Mouse (Mus musculus): ENCODE measurements around the gene Sox2. TPM values are rescaled to one million over a fixed set of nuclear protein-coding genes. Genes with fewer than 3 reads are reported as not detected.

The Sox2 gene
- polyA plus RNA-seq, 1 experiment from 2014 or later = 49.5 TPM

DNA sequence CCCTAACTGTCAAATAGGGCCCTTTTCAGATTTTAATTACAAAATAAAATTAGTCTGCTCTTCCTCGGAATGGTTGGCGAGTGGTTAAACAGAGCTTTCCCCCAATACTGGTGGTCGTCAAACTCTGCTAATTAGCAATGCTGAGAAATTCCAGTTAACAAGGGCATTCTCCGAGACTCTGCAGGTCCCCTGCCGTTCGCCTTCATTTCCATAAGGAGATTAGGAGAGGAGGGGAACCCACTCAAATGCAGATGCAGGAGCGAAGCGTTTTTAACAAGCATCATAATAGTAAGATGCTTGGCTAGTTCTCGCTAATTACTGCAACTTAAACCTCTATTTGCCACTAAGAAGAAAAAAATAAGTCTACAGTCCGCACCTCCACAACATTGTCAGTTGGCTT lies 4.0 kb upstream of the Sox2 start:
- under 1% methylated on average over 10 of the region's 10 CpGs for WGBS
- ATAC-seq (ENCODE audit: low FRiP score, low read depth) = no peak
- Histone ChIP-seq H3K27me3 (peaks cover 22% of the 10 kb centered on the region; the same call in 1 of the 2 replicates), H3K4me1 (peaks cover 63% of the 10 kb centered on the region), H3K27ac (replicated peaks) (peak overlapping the region; percentile 27), H3K9ac (replicated peaks) (no peak overlapping the region), H3K9me3 (no peaks in the 10 kb centered on the region), H3K4me2 (replicated peaks) (peak overlapping the region; percentile 39), H3K36me3 (no peaks in the 10 kb centered on the region), H3K4me3 (no peak overlapping the region)

DNA sequence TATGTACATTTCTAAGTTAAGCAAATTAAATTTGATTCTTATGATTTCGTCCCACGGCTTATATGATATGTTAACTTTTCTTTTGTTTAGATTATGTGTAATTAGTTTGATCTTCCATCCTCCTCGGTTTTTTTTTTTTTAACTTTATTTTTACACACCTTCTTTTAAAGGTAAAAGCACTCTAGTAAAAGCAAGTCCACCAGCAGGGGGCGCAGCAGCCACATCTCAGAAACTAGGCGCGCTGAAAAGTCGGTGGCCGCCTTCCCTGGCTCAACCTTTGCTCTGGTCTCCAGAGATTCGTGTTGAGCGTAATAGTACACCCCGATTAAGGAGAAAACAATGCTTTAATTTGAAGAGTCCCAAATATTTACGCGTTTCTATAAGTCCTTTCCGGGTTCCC lies 2.5 kb upstream of the Sox2 start:
- no peaks in the 10 kb centered on the region for H3K36me3 ChIP-seq
- ATAC-seq (ENCODE audit: low FRiP score, low read depth) = no peak
- H3K4me1 ChIP-seq = peaks cover 50% of the 10 kb centered on the region
- H3K27ac ChIP-seq (replicated peaks) = peak overlapping the region; percentile 97
- under 1% methylated on average over 14 of the region's 14 CpGs for WGBS
- no peaks in the 10 kb centered on the region for H3K9me3 ChIP-seq
- H3K27me3 ChIP-seq = peaks cover 14% of the 10 kb centered on the region; the same call in 1 of the 2 replicates
- peak overlapping the region; percentile 80 for H3K9ac ChIP-seq (replicated peaks)
- peak overlapping the region; percentile 76 for H3K4me3 ChIP-seq
- H3K4me2 ChIP-seq (replicated peaks) = peak overlapping the region; percentile 88

DNA sequence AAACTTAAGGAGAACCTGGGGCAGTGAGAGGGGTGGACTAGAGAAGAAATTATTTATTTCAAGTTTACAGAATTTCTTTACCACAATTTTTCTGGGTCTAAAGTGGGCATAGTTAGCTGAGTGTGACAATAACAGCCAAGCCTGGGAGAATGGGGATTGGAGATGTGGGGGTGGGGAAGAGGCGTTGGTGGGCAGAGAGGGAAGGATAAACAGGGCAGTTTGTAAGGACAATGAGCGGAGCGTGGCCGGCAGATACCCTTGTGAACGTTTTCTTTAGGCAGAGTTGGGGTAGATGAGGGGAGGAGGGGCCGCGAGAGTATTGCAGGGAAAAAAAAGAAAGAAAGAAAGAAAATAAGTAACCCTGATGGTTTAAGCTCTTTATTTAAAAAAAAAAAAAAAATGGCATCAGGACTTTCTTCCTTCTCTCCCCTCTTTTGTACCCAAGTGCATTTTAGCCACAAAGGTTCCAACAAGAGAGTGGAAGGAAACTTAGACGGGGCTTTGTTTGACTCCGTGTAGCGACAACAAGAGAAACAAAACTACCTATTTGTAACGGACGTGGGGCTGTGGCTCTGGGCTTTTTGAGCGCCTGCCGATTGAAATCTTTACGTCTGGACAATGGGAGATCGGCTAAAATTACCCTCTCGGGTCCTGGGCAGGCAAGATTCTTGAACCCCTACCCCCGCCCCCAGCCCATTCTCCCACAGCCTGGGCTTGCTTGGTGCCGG lies 1.9 kb upstream of the Sox2 start:
- Histone ChIP-seq H3K36me3 (no peaks in the 10 kb centered on the region), H3K4me1 (peaks cover 45% of the 10 kb centered on the region), H3K4me3 (peak overlapping the region; percentile 76), H3K27me3 (peaks cover 11% of the 10 kb centered on the region; the same call in 1 of the 2 replicates), H3K9me3 (no peaks in the 10 kb centered on the region), H3K4me2 (replicated peaks) (peak overlapping the region; percentile 88), H3K9ac (replicated peaks) (peak overlapping the region; percentile 80), H3K27ac (replicated peaks) (peak overlapping the region; percentile 97)
- WGBS = 1% methylated on average over 19 of the region's 19 CpGs
- no peak for ATAC-seq (ENCODE audit: low FRiP score, low read depth)

DNA sequence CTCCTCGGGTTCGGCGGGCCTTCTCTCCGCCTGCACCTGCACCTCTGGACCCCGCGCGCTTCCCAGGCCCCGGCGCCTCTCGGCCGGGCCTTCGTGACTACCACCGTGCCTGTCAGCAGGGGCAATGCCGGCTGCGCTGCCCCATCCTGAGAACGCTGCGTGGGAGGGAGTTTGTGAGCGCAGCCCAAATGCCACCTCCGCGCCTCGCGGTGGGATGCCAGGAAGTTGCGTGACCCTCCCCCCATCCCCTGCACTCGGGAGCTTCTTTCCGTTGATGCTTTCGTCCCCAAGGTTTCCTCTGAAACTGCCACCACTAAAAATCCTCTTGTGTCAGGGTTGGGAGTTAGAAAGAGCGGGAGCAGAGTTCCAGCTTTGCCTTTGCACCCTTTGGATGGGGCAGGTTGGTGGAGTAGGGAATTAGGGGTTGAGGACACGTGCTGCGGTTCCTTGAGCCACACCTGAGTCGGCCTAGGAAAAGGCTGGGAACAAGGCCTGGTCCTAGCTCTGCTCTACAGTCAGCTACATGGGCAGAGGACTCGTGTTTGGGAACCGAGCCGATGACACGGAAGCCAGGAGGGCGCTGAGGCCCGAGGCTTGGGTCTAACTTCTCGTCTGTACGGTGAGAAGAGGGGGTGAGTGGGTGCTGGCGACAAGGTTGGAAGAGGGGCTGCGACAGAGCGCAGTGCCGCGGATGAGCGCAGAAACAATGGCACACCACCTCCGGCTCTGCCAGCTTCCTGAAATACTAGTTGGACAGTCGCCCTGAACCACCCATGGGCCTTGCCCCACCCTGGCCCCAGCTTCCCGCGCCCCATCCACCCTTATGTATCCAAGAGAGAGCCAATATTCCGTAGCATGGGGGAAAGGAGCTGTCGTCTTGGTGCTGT lies 1.1 kb upstream of the Sox2 start:
- Histone ChIP-seq H3K4me1 (peaks cover 37% of the 10 kb centered on the region), H3K4me3 (peak overlapping the region; percentile 76), H3K9me3 (no peaks in the 10 kb centered on the region), H3K9ac (replicated peaks) (peak overlapping the region; percentile 80), H3K36me3 (no peaks in the 10 kb centered on the region), H3K27me3 (0 out of 2 replicates have a peak, but pooled peaks cover 4% of the 10 kb centered on the region), H3K4me2 (replicated peaks) (peak overlapping the region; percentile 88), H3K27ac (replicated peaks) (peak overlapping the region; percentile 97)
- WGBS = under 1% methylated on average over 50 of the region's 50 CpGs
- ATAC-seq (ENCODE audit: low FRiP score, low read depth) = peak; percentile 51

DNA sequence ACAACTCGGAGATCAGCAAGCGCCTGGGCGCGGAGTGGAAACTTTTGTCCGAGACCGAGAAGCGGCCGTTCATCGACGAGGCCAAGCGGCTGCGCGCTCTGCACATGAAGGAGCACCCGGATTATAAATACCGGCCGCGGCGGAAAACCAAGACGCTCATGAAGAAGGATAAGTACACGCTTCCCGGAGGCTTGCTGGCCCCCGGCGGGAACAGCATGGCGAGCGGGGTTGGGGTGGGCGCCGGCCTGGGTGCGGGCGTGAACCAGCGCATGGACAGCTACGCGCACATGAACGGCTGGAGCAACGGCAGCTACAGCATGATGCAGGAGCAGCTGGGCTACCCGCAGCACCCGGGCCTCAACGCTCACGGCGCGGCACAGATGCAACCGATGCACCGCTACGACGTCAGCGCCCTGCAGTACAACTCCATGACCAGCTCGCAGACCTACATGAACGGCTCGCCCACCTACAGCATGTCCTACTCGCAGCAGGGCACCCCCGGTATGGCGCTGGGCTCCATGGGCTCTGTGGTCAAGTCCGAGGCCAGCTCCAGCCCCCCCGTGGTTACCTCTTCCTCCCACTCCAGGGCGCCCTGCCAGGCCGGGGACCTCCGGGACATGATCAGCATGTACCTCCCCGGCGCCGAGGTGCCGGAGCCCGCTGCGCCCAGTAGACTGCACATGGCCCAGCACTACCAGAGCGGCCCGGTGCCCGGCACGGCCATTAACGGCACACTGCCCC lies 586 bp downstream of the Sox2 start:
- under 1% methylated on average over 67 of the region's 67 CpGs for WGBS
- H3K4me1 ChIP-seq = peaks cover 25% of the 10 kb centered on the region
- H3K27ac ChIP-seq (replicated peaks) = peak overlapping the region; percentile 97
- H3K36me3 ChIP-seq = no peaks in the 10 kb centered on the region
- no peaks in the 10 kb centered on the region for H3K27me3 ChIP-seq
- no peak for ATAC-seq (ENCODE audit: low FRiP score, low read depth)
- peak overlapping the region; percentile 88 for H3K4me2 ChIP-seq (replicated peaks)
- H3K9ac ChIP-seq (replicated peaks) = peak overlapping the region; percentile 98
- no peaks in the 10 kb centered on the region for H3K9me3 ChIP-seq
- peak overlapping the region; percentile 76 for H3K4me3 ChIP-seq

DNA sequence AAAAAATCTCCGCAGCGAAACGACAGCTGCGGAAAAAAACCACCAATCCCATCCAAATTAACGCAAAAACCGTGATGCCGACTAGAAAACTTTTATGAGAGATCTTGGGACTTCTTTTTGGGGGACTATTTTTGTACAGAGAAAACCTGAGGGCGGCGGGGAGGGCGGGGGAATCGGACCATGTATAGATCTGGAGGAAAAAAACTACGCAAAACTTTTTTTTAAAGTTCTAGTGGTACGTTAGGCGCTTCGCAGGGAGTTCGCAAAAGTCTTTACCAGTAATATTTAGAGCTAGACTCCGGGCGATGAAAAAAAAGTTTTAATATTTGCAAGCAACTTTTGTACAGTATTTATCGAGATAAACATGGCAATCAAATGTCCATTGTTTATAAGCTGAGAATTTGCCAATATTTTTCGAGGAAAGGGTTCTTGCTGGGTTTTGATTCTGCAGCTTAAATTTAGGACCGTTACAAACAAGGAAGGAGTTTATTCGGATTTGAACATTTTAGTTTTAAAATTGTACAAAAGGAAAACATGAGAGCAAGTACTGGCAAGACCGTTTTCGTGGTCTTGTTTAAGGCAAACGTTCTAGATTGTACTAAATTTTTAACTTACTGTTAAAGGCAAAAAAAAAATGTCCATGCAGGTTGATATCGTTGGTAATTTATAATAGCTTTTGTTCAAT lies 1.4 kb downstream of the Sox2 start:
- peak overlapping the region; percentile 76 for H3K4me3 ChIP-seq
- no peak for ATAC-seq (ENCODE audit: low FRiP score, low read depth)
- H3K9me3 ChIP-seq = no peaks in the 10 kb centered on the region
- H3K4me1 ChIP-seq = peaks cover 26% of the 10 kb centered on the region
- H3K36me3 ChIP-seq = no peaks in the 10 kb centered on the region
- peak overlapping the region; percentile 98 for H3K9ac ChIP-seq (replicated peaks)
- H3K27ac ChIP-seq (replicated peaks) = peak overlapping the region; percentile 97
- no peaks in the 10 kb centered on the region for H3K27me3 ChIP-seq
- H3K4me2 ChIP-seq (replicated peaks) = peak overlapping the region; percentile 88
- WGBS = under 1% methylated on average over 26 of the region's 26 CpGs

DNA sequence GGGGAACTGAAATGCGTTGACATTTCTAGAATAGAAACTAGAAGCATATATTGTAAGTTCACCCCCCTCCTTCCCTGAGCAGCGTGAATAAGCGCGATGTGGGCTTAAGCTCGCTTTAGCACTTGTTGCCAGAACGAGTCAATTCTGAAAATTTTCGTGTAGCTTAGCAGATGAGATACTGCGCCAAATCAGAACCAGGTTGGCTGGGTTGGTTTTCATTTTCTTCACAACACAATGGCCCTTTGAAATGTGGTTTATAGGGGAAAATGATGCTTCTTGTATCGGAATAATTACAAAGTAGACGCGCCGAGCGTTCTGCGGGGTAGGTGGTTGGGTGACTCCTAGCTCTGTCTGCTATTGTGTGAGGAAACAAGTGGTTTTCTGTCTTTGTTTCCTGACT lies 2.4 kb downstream of the Sox2 start:
- no peak for ATAC-seq (ENCODE audit: low FRiP score, low read depth)
- Histone ChIP-seq H3K9me3 (no peaks in the 10 kb centered on the region), H3K4me1 (peaks cover 34% of the 10 kb centered on the region), H3K4me2 (replicated peaks) (peak overlapping the region; percentile 85), H3K27me3 (peaks cover 6% of the 10 kb centered on the region), H3K4me3 (peak overlapping the region; percentile 60), H3K9ac (replicated peaks) (peak overlapping the region; percentile 83), H3K36me3 (no peaks in the 10 kb centered on the region), H3K27ac (replicated peaks) (peak overlapping the region; percentile 97)
- WGBS = under 1% methylated on average over 14 of the region's 14 CpGs

DNA sequence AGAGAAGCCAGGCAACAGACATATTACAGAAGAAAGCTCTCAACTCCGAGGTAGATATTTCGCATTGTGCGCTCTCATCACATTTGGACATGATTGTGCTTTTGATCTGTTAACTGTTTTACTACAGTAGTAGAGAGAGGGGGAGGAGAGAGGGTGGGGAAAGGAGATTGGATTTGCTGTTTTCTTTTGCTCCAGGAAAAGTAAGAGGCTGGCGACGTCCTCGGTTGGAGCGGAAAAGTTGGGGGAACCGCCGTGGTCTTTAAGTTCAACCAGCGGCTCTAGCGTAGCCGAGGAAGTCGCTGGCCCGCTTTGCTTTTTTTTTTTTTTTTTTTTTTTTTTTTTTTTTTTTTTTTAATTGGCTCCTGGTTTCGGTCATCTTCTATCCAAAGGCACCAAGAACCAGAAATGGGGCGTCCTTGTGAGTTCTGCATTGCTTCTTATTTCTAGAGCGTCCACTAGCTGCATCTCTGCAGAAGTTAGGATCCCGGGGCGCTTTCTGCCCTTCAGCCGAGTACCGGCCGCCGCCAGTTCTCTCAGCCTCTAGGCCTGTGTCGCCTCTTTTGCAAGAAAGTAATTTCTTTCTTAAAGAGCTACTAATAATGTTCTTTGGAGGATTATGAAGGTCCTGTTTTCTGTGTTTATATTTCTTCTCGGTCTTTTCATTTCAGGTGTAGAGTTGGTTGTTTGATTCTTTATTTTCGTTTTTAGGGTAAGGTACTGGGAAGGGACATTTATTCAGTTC lies 3.2 kb downstream of the Sox2 start:
- no peak for ATAC-seq (ENCODE audit: low FRiP score, low read depth)
- Histone ChIP-seq H3K27ac (replicated peaks) (peak overlapping the region; percentile 97), H3K4me3 (peak overlapping the region; percentile 60), H3K9ac (replicated peaks) (peak overlapping the region; percentile 83), H3K4me1 (peaks cover 39% of the 10 kb centered on the region), H3K27me3 (peaks cover 14% of the 10 kb centered on the region), H3K4me2 (replicated peaks) (peak overlapping the region; percentile 85), H3K36me3 (no peaks in the 10 kb centered on the region), H3K9me3 (no peaks in the 10 kb centered on the region)
- WGBS = under 1% methylated on average over 26 of the region's 26 CpGs

DNA sequence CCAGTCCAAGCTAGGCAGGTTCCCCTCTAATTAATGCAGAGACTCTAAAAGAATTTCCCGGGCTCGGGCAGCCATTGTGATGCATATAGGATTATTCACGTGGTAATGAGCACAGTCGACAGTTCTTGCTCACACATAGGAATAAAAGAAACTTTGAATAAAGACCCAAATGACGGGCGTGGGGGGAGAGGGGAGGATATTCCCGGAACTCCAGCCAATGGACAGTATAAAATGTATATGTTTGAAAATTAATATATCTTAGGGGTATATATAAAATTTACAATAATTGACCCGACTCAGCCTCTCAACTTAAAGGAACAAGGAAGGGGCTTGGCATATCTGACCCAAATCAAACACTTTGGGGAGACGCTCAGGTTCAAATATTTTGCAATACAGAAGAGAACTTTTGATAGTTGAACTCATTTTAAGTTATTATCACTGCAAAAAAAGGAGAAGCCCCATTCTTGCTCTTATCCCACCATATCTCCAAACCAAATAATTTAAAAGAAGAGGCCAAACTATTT lies 3.8 kb downstream of the Sox2 start:
- Histone ChIP-seq H3K9me3 (no peaks in the 10 kb centered on the region), H3K27ac (replicated peaks) (peak overlapping the region; percentile 97), H3K4me3 (peak overlapping the region; percentile 60), H3K4me1 (peaks cover 39% of the 10 kb centered on the region), H3K4me2 (replicated peaks) (peak overlapping the region; percentile 85), H3K27me3 (peaks cover 18% of the 10 kb centered on the region), H3K36me3 (no peaks in the 10 kb centered on the region), H3K9ac (replicated peaks) (peak overlapping the region; percentile 83)
- WGBS = 1% methylated on average over 9 of the region's 9 CpGs
- peak; percentile 45; the same call in 1 of the 2 replicates for ATAC-seq (ENCODE audit: low FRiP score, low read depth)

DNA sequence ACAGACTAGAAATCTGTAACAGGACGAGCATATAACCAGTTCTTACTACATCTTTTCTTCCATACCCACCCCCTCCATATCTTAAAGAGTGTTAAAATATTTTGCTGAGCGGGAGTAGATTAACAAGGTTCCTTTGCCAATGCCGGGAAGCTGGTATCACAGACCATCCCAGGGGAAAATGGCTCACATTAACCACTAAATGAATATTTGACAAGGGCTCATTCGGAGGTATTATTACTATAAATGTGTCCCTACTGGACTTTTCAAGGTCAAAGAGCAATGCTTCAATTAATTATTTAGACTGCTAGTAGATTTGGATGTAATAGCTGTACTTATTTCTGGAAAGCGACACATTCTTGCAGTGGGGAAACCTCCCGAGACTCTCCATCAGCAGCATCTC lies 4.6 kb downstream of the Sox2 start:
- Histone ChIP-seq H3K4me1 (peaks cover 39% of the 10 kb centered on the region), H3K4me3 (peak overlapping the region; percentile 60), H3K9me3 (no peaks in the 10 kb centered on the region), H3K4me2 (replicated peaks) (peak overlapping the region; percentile 85), H3K36me3 (no peaks in the 10 kb centered on the region), H3K27me3 (peaks cover 18% of the 10 kb centered on the region), H3K9ac (replicated peaks) (peak overlapping the region; percentile 83), H3K27ac (replicated peaks) (peak overlapping the region; percentile 97)
- 6% methylated on average over 6 of the region's 6 CpGs for WGBS
- no peak for ATAC-seq (ENCODE audit: low FRiP score, low read depth)
